Mouse (Mus musculus): Measurements from ENCODE around the gene Espnl.

Gene Espnl

DNA sequence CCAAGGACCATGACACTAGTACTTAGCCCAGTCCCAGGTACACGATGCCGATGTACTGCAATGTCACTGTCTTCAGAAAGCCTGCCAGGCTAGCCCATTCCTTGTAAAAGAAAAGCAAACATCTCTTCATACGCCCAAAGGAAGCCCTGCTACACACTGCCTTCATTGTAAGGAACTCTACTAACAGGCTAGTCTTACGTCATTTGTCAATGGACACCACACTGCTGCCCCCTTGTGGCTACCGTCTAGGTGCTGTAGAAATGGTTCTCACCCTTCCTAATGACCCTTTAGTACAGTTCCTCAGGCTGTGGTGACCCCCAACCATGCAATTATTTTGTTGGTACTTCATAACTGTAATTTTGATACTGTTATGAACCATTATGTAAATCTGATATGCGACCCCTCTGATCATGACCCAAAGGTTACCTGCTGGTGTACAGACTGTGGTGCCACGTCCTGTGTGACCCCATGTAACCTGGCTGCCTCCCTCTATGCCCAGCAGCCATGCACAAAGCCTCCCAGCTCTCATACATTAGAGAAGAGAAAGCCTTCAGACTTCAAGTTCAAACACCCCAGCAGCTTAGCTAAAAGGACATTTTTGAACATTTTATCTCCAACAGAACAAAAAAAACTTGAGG lies 58.7 kb downstream of the Espnl start:
- peak; percentile 79 for DNase-seq (ENCODE audit: low read depth)

DNA sequence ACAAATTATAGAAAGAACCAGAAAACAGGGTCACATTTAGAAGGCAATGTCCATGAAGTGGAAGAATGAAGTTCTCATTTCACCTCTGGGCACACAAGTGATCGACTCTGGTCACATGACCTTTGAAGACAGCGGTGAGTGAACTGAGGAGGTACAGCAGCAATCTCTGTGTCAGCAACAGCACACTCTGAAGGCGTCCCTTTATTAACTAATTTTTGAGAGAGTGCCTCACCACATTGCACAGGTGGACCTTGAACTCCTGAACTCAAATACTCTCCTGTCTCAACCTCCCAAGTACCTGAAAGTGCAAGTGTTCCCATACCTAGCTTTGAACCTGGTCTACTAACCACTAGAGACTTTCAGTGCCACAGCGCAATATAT lies 59.2 kb downstream of the Espnl start:
- no peak for DNase-seq (ENCODE audit: low read depth)

DNA sequence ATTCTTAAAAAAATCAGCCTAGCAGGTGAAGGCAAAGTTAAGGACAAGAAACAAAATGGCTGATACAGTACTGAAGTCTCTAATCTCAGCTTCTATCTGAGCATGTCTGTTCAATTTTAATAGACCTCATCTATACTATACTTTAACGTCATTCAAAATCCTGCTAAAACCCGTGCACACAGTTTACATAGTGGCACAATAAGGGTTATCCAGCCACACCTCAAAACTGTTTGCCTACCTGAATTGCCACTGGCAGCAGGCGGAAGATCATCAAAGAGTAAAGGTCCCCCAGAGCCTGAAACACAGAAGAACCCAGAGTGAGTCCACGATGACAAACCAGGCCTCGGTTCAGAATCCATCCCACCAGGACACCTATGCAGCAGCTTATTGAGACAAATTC lies 68.5 kb downstream of the Espnl start:
- no peak for DNase-seq (ENCODE audit: low read depth)

DNA sequence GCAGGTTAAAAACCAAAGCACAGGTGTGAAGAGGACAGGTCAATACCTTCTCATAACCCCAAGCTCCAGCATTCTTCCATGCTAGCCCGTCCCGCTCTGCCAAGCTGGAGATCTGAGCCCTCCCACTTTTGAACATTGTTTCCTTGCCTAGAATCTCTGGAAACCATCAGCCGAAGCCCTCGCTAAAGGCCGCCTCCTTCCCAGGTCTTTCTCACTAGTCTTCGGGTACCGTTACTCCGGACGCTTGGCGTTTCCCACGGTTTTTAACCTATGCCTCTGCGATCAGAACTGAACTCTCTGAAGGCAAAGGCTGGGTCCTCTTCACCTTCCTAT lies 76.0 kb downstream of the Espnl start:
- no peak for DNase-seq (ENCODE audit: low read depth)
